Mouse (Mus musculus) cerebellum, adult 2 months (tissue): Measurements from ENCODE around the gene Sik3.

ENCODE experiments used
- CTCF ChIP-seq: fragments of 200-500 bp; IDR thresholded peaks from 2 replicates; pipeline ENCODE4 v1.5.1; 2011; ENCODE audit warnings: low read depth, mild to moderate bottlenecking, control low read depth, low read length, moderate library complexity, borderline replicate concordance; ENCODE audit not compliant: insufficient read depth
- POLR2A ChIP-seq: fragments of 200-500 bp; IDR thresholded peaks from 2 replicates; pipeline ENCODE4 v1.6.1; 2011; ENCODE audit warnings: low read length, control low read depth, borderline replicate concordance; ENCODE audit not compliant: insufficient read depth

DNA sequence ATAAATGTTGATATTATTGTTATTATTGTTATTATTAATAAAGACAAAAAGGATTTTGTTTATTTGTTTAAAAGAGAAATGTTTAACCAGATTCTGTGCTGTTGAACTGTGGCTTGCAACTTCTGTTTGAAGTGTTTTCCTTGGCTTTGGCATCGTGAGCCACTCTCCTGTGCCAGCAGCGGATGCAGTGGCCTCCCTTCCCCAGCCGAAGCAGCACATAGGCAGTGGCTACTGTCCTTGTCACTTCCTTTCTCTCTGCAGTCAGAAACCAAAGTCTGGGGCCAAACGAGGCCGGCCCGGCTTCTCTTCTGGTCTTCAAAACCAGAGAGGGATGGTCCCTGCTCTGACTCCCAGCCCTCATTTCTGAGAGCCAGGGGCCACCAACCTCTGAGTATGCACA, 210.5 kb downstream of the Sik3 start:
- TF ChIP-seq POLR2A (no peak), CTCF (no peak)
